Comparison of ENCODE assay signal across 10 mouse cellular contexts in genomic region chr10:41204637-41205315, GRCm38 (mm10).
DNase-seq lines count a peak whose midpoint lies in the region; ATAC-seq and TF ChIP-seq lines count a peak whose summit lies in the region.
"Had no signal": no experiment of that assay in that cellular context is flagged by ENCODE, and none has a peak within 500 bp of the region (broad histone marks: within the 10 kb centered on the region; RNA-seq: fewer than 3 reads in every experiment).

No protein-coding gene starts in this region.

- no peaks in the 10 kb centered on the region for H3K27me3 ChIP-seq in intestine, embryonic 15.5 days (replicated peaks)
- H3K27me3 ChIP-seq in intestine, postnatal 0 days (replicated peaks; ENCODE audit: control insufficient read depth, insufficient read depth, low read length): no peaks in the 10 kb centered on the region
- H3K27me3 ChIP-seq in spleen, adult 2 months (ENCODE audit: control insufficient read depth, insufficient read depth, low read length): no peaks in the 10 kb centered on the region
- H3K27me3 ChIP-seq: embryonic facial prominence, embryonic 13.5 days had no signal

- no peaks in the 10 kb centered on the region for H3K9me3 ChIP-seq in intestine, embryonic 15.5 days
- no peaks in the 10 kb centered on the region for H3K9me3 ChIP-seq in intestine, postnatal 0 days (ENCODE audit: control insufficient read depth)
- H3K9me3 ChIP-seq: embryonic facial prominence, embryonic 13.5 days had no signal

- no peaks in the 10 kb centered on the region for H3K4me1 ChIP-seq in intestine, embryonic 15.5 days (replicated peaks)
- no peaks in the 10 kb centered on the region for H3K4me1 ChIP-seq in intestine, postnatal 0 days (replicated peaks; ENCODE audit: control insufficient read depth, insufficient read depth, low read length)
- no peaks in the 10 kb centered on the region for H3K4me1 ChIP-seq in spleen, adult 2 months (ENCODE audit: control insufficient read depth, insufficient read depth, insufficient read length)
- H3K4me1 ChIP-seq: embryonic facial prominence, embryonic 13.5 days had no signal

- no peak for TF ChIP-seq CTCF in intestine, postnatal 0 days (IDR thresholded peaks at IDR 0.05; ENCODE audit: low read depth)
- no peak for TF ChIP-seq CTCF in spleen, adult 2 months (IDR thresholded peaks at IDR 0.05; ENCODE audit: extremely low read depth, insufficient read depth, insufficient read length, insufficient replicate concordance)

- H3K4me3 ChIP-seq in intestine, embryonic 15.5 days (replicated peaks): no peak overlapping the region
- no peak overlapping the region for H3K4me3 ChIP-seq in intestine, postnatal 0 days (ENCODE audit: low read depth, low read length)
- no peak overlapping the region for H3K4me3 ChIP-seq in spleen, adult 2 months (ENCODE audit: extremely low read depth, insufficient read depth, insufficient read length)
- H3K4me3 ChIP-seq: embryonic facial prominence, embryonic 13.5 days had no signal

- no peak overlapping the region for H3K9ac ChIP-seq in intestine, embryonic 15.5 days
- H3K9ac ChIP-seq in intestine, postnatal 0 days (ENCODE audit: low read depth, low read length): no peak overlapping the region
- H3K9ac ChIP-seq: embryonic facial prominence, embryonic 13.5 days had no signal

- H3K36me3 ChIP-seq in intestine, embryonic 15.5 days: no peaks in the 10 kb centered on the region
- no peaks in the 10 kb centered on the region for H3K36me3 ChIP-seq in intestine, postnatal 0 days (ENCODE audit: control insufficient read depth, insufficient read depth)
- peaks cover 7% of the 10 kb centered on the region; the same call in 1 of the 2 replicates for H3K36me3 ChIP-seq in spleen, adult 2 months (ENCODE audit: control insufficient read depth, insufficient read depth, low read length)
- H3K36me3 ChIP-seq: embryonic facial prominence, embryonic 13.5 days had no signal

- H3K4me2 ChIP-seq in intestine, embryonic 15.5 days (replicated peaks): no peak overlapping the region
- H3K4me2 ChIP-seq in intestine, postnatal 0 days (replicated peaks; ENCODE audit: low read depth): no peak overlapping the region
- H3K4me2 ChIP-seq: embryonic facial prominence, embryonic 13.5 days had no signal

- 56% methylated on average over 11 of the region's 11 CpGs for WGBS in intestine, embryonic 15.5 days
- WGBS in intestine, postnatal 0 days: 54% methylated on average over 11 of the region's 11 CpGs
- 81% methylated on average over 11 of the region's 11 CpGs for WGBS in spleen, adult 2 months

- H3K27ac ChIP-seq in intestine, embryonic 15.5 days: no peak overlapping the region
- no peak overlapping the region for H3K27ac ChIP-seq in intestine, postnatal 0 days (ENCODE audit: low read depth, low read length)
- peak overlapping the region; percentile 68; the same call in 1 of the 2 replicates for H3K27ac ChIP-seq in spleen, adult 2 months (ENCODE audit: insufficient read depth, low read length)
- H3K27ac ChIP-seq: embryonic facial prominence, embryonic 13.5 days; kidney, postnatal 0 days had no signal

- peak; percentile 44 for DNase-seq in brain, adult 2 months (ENCODE audit: low read depth, low spot score)
- no peak for DNase-seq in spleen, adult 2 months (ENCODE audit: low read depth in 1 of 2, low spot score in 2 of 2)
- no peak for DNase-seq in urinary bladder, postnatal 36 days (ENCODE audit: low spot score in 2 of 2)

- TF ChIP-seq POLR2A in spleen, adult 2 months (IDR thresholded peaks at IDR 0.05; ENCODE audit: low read depth, low read length): no peak

- peak; percentile 83; the same call in 1 of the 2 replicates for ATAC-seq in intestine, embryonic 15.5 days
- no peak for ATAC-seq in intestine, postnatal 0 days
- ATAC-seq in erythroblast, adult 5-6 weeks (replicated peaks; ENCODE audit: low FRiP score, poor library complexity, severe bottlenecking): peak; percentile 79
- no peak for ATAC-seq in monocyte, adult 5-6 weeks (replicated peaks; ENCODE audit: insufficient number of reproducible peaks, low FRiP score, low TSS enrichment, poor library complexity, severe bottlenecking)
- ATAC-seq: midbrain, embryonic 16.5 days had no signal

Comparison
In these comparisons a context has a peak if more than half of its experiments do, and no peak if none do; other contexts are left out.
1. ATAC-seq: peak in intestine, embryonic 15.5 days (single experiment) and erythroblast, adult 5-6 weeks (single experiment); none in intestine, postnatal 0 days (single experiment) and monocyte, adult 5-6 weeks (single experiment).